Mouse (Mus musculus) mesoderm, embryonic 11.5 days (tissue): ENCODE measurements around the gene Tesk1.
"Not testable (repeated sequence)": the region's sequence is repeated elsewhere in the genome, so short reads cannot be mapped to it uniquely, and the experiment has no call there.

Experiments
- DNase-seq: peaks from one replicate; pipeline ENCODE4 v3.0.0-alpha.2; 2012; ENCODE audit warnings: low read depth, low spot score

Tesk1 gene

DNA sequence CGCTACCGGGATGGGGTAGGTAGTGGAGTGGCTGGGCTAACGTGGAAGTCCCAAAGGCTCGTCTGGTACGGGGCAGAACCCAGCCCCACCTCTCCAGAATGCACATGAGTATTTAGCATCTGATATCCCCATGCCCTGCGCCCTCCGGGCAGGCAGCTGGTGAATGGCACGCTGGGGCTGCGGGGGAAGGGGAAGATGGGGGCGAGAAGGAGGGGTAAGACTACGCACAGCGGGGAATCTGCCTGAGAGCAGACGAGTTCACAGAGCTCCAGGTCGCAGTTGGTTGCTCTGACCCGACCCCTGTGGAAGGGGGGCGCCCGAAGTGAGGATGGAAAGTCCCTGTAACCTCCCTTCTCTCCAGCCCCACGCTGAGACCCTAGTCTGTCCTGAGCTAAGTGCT is 11.7 kb downstream of the Tesk1 start:
- no peak for DNase-seq

DNA sequence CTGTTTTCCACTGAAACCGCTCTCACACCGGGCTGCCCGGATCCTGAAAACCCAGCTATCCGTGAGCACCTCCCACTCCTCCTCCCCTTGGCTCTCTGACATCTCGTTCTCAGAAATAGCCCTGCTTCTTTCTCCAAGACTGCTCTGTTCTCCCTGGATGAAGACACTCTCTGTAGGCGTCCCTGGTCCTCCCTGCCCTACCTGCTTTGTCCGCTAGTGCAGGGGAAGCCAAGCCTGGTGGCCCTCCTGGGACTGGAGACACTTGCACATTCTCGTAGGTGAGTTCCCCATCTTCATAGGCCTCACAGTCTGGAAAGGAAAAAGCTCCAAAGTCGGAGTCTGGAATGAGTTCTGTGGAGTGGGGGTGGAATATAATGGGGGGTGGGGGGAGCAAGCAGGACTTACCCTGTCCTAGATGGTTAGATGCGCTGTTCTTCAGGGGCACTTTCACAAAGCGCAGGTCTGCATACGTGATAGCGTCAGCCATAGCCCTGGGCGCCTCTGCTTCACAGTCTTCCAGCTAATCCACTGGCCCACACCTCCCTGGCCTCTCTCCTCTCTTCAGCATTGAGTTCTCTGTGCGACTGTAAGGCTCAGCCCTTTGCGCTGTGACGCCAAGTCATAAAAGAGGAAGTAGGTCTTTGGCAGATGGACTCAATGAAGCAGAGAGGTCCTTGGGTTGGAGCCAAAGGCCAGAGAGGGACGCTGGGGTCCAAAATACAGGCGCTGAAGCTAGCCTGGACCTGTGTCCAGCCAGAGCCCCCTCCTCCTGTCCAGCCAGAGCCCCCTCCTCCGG is 12.5 kb downstream of the Tesk1 start, which contains the start of gene Cd72:
TSS of gene Cd72 (minus strand) at position 588 of the 796 bp plus-strand sequence.
- DNase-seq = no peak

DNA sequence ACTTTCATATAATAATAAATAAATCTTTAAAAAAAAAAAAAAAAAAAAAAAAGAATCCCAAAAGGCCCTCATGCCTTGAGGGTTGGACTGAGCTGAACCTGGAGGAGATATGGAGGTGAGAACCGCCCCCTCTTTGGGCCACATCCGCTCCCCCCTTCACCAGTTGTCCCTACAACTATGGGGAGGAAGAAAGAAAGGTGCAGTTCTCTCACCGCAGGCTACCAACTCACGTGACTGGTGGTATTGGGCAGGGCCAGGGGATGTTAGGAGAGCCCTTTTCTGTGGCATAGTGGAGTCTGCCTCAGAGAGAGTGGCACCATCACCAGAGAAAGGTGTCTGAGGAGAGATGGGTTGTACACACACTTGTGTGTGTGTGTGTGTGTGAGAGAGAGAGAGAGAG is 14.7 kb downstream of the Tesk1 start:
- DNase-seq = no peak

DNA sequence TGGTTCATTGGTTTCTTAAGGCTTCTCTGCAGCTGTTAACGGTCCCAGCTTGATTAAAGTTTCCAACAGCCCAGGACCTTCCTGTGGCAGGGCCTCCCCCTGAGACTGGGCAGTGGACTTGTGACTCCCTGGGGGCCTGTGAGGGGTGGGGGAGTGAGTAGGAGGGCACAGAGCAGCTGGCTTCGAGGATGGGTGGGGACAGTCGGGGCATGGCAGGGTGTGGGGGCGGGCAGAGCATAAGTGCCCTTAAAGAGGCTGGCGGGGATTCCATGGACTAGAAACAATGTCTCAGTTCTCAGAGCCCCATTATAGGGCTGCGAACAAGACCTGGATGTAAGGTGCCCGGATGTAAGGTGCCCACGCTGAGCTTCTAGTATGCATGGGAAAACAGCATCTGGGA is 15.4 kb downstream of the Tesk1 start:
- DNase-seq = no peak

DNA sequence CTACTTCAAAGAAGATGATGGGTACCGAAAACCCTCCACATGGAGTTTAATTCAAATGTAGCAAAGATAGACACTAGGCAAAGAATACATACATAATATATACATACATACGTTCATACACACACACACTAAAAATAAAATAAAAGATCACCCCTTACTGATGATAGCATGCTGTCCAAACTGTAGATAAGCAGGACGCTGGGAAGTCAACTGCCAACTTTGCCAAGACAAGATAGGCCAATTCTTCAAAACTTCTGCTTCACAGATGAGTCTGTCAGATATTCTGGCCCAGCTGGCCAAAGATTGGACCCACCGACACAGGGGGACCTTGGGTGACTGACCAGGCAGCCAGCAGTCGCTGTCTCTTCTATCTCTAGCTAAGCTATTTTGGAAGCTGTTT is 21.4 kb downstream of the Tesk1 start:
- DNase-seq = no peak

DNA sequence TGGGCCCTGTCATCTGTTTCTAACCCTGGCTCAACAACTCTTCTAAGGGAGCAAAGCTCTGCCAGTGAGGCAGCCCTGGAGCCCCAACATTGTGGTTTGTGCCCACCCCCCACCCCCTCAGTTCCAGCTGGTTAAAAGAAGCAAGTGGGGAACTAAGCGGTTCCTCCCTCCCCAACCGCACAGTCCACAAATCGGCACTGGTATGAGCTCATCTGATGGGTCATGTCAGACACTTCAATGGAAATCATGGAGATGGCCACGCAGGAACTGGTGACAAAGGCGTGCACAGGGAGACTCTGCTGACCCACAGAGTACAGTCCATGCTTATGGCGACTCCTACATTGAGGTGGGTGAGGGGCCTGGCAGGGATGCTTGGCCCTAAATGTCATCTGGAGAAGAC is 24.2 kb downstream of the Tesk1 start:
- DNase-seq = no peak

DNA sequence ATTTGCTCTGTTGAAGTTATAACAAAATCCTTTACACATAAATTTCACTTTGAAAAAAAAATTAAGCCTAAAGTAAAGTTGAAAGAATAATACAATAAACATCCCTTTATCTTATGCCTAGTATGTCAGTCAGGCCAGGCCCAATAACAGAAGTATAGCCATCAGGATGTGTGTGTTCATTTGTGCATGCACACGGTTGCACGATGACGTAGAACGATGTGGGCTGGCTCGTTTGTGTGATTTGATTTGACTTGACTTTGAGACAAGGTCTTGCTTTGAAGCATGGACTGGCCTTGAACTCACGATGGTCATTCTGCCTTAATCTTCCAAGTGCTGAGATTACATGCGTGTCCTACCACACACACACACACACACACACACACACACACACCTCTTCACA is 25.1 kb downstream of the Tesk1 start:
- no peak for DNase-seq

DNA sequence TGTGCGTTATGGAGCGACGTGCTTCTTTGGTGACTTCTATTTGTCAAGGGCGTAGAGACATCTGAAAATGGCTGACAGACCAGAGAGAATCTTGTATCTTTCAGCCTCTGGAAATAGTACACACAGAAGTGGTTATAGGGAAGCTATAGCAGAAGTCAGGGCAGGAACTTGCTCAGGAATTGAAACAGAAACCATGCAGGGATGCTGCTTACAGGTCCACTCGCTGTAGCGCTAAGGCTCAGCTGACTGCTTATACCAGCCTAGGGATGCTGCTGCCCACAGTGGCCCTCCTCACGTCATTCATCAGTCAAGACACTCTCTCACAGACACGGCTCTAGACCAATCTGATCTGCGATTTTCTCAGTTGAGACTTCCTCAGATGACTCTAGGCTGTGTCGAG is 28.6 kb downstream of the Tesk1 start:
- no peak for DNase-seq

DNA sequence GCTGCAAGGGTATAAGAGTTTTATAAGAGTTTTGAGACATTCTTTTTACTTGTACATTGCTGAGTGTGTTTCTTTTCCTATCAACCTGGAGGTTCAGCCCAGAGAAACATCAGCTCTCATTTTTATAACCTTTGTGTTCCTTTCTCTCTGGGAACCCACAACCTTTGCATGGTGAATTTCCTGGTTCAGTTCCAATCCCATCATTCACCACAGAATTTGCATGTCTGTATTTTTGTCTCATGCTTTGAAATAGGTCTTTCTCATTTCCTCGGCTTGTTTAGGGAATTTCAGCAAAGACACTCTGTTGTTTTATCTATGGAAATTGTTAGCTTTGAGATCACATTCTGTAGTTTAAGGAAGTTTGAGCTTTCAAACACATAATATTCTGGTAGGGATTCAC is 31.9 kb downstream of the Tesk1 start:
- no peak for DNase-seq

DNA sequence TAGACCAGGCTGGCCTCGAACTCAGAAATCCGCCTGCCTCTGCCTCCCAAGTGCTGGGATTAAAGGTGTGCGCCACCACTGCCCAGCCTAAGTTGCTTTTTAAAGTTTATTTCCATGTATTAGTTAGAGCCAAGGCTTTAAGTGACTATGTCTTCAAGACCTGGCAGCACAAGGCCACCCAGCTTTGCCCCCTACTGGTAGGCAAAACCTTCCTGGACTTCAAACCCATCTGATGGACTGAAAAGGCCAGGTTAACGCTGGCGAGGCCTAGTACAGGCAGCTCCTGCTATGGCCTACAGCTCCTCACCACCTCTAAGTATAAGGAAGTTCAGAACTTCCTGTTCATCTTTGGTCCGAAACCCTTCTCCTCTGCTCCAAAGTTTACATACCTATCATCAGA is 34.9 kb downstream of the Tesk1 start:
- no peak for DNase-seq

DNA sequence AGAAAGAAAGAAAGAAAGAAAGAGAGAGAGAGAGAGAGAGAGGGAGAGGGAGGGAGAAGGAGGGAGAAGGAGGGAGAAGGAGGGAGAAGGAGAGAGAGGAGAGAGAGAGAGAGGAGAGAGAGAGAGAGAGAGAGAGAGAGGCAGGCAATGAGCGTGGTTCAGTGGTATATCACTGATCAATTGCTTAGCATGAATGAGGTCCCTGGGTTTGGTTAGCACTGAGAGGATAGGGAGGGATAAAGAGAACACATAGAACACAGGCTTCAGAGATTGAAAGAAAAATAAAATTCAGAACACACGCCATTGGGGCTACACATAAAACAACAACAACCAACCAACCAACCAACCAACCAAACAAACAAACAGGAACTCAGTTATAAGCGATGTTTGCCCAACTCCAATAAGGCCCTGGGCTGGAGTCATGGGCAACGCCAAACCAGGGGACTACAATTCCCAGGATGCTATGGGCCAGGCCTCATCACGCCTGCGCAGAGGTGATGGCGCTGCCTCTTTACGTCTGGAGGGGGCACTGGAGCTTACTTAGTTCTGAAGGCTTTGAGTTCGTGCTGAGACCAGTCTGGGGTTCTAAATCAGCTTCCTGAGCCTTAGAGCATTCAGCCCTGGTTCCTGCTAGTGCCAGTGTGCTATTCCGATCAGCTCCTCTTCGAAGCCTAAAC is 36.3 kb downstream of the Tesk1 start:
- DNase-seq = peak; percentile 92

DNA sequence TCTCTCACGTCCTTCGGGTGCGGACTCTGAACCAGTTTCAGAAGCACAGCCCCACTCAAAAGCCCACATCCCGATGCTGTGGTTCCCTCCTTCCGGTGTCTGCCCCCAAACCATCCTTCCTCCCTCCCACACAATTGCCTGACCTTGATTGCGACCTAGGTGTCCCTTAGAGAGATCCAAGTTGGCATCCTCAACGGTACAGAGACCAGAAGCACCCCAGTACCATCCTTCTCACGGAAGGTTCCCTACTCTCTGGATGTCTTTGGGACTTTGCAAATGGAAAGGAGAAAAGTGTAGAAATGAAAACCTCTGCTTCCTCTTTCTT is 36.8 kb downstream of the Tesk1 start:
- no peak for DNase-seq

DNA sequence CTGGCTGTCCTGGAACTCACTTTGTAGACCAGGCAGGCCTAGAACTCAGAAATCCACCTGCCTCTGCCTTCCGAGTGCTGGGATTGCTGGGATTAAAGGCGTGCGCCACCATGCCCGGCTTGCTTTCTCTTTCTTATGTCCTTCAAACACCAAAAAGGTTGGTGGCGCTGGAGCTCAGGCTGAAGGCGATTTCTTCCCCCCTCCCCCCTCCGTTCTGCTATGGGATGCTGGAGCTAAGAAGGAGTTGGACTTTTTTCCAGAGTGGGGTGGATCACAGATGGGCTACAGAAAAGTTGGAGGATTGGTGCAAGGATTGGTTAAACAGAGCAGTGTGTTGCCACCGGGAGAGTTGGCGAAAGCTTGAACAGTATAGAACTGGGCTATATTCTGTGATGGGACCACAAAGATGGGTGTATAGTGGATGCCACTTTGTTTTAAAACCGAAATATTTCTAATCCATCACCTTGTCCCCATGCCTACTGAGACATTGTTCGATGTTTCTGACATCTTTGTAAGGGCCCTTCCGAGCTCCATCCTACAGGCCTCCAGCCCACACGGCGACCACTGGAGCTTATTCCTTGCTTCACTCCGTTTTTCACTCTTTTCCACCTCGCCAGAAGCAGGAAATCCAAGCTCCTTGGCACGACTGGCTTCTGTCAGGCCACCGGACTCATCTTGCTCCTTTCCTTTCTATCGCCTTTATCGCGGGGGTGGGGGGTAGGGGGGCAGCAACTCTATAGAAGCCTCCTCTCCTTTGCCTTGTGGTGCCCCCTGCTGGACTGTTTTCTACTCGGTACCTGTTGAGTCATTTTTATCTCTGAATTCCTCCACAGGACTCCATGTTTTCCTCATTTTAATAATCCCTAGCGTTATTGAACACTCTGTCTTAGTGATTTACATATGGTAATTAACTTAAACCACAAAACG is 37.4 kb downstream of the Tesk1 start:
- DNase-seq = peak; percentile 73

DNA sequence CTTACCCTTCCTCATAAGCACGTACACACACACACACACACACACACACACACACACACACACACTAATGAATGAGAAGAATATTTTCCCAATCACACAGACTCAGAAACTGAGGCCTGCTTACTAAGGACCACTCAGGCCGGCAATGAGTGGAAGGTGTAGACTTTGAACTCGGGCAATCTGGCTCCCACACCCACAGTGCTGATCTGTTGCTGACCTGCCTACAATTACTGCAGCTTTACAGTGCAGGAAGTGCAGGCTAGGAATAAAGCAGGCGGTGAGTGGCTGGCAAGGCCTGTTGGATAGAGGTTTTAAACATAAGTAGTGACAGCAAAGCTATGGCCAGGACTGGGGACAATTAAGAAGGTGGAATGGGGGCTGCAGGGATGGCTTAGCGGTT is 39.2 kb downstream of the Tesk1 start:
- DNase-seq = no peak

DNA sequence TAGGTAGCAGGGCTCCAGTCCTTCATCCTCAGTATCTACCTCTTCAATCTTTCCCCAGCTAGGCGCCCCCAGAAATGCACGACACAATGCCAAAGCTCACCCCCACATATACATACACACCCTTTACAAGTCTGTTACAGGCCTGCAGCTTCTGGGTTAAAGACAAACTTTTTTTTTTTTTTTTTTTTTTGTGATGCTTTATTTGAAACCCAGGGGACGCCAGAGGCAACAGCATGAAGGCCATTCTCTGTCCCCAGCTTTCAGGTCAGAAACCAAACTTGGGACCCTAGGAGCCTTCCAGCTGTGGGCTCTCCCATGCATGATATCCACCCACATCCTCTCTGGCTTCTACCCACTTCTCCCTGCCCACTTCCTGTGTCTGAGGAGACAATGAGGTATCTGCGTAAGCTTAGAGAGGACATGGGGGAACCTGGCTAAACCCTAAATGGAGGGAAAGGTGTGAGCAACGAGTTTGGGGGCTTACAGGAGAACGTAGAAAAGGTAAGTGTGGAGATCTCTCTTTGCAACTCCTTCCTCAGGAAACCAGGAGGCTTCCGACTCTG is 40.2 kb downstream of the Tesk1 start:
- no peak for DNase-seq

DNA sequence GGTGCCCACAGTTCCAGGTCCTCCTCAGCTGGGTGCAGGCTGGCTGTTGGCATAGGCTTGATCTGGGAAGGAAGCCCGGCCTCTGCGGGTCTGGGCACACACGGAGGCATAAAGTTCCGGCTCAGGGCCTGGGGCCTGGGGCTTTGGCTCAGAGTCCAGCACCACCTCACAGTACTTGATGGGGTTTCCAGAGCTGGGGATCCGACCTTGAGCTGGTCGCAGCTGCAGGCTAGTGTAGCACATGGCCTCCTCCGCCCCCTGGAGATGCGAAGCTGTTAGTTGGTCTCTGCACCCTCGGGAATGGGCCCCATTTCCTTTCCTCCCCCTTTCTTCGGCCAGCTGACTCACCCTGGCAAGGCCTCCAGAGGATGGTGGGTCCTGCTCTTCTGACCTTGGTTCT is 40.9 kb downstream of the Tesk1 start:
- DNase-seq = no peak

DNA sequence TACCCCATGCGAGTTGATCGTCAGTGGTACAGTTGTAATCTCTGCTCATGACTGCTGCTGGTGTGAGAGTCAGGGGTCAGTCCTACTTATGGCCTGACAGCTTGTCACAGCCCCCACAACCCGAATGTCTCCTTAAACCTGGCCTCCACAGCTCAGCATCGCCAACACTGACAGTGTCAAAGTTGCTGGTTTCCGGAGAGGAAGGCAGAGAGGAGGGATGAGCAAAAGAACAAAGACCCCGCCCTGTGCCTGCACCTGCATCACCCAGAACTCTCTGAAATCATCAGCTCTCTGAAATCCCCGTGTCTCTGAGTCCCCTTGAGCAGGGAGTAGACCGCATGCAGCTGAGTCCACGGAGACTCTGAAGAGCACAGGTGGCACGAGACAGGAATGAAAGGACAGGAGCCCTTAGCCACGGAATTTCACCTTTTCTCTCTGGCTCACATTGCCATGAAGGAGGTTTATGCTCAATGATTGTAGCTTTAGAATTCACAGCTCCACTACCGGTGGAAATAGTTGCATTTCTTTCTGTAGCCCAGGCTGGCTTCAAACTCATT is 41.9 kb downstream of the Tesk1 start, which contains the start of gene Sit1:
TSS of gene Sit1 (minus strand) at position 200 of the 557 bp plus-strand sequence.
- DNase-seq = no peak

DNA sequence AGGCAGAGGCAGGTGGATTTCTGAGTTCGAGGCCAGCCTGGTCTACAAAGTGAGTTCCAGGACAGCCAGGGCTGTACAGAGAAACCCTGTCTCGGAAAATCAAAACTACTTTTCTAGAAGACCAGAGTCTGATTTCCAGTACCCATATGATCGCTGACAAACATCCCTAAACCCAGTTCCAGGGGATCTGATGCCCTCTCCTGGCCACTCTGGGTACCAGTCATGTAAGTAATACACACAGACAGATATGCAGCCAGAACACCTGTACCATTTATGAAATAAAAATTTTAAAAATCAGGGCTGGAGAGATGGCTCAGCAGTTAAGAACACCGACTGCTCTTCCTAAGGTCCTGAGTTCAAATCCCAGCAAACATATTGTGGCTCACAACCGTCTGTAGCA is 43.9 kb downstream of the Tesk1 start:
- DNase-seq = not testable (repeated sequence)

DNA sequence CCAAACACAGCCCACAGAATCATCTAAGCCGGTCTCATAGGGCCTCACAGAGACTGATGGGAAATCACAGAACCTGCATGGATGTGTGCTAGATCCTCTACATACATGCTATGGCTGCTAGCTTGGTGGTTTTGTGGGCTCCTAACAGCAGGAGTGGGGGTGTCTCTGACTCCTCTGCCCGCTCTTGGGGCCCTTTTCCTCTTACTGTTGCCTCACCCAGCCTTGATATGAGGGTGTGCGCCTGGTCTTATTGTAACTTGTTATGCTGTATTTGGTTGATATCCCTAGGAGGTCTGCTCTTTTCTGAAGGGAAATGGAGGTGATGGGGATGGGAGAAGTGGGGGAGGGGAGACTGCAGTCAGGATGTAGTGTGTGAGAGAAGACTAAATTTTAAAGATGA is 47.9 kb downstream of the Tesk1 start:
- no peak for DNase-seq

DNA sequence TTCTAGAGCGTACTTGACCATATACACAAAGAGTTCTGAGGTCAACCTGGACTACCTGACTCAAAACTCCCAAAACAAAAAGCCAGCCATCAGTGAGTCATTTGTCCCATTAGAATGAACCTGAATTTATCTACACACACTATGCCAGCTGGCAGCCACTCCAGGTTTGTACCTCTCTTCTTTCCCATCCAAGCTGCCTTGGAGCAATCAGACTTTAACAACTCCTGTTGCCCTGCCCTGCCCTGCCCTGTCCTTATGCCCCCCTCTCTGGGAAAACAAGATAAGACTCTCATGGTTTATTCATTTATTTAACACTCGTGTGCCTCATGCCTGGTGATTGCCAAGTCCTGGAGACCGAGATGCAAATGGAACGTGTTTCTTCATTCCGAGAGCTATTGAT is 49.1 kb downstream of the Tesk1 start:
- no peak for DNase-seq

DNA sequence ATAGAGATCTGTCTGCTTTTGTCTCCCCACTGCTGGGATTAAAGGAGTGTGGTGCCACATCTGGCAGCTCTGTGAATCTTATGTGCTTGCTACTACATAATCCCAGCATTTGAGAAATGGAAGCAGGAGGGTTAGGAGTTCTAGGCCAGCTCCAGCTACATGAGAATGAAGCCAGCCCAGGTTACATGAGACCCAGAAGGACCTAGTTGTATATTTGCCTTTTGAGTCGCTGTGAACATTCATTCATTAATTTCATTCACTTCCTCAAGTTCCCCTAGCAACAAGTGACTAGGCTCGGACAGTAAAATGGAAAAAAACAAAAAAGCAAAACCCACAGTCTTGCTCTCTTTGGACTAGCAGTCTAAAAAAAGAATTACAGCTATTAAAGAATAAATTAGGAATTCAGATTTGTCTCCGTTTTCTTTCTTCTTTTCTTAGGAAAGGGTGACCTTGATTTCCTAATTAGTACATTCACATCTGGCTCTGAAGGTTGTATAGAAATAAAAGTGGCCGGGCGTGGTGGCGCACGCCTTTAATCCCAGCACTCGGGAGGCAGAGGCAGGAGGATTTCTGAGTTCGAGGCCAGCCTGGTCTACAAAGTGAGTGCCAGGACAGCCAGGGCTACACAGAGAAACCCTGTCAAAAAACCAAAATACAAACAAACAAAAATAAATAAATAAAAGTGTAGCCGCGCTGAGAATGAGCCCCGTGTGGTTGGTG is 50.5 kb downstream of the Tesk1 start:
- no peak for DNase-seq
